Mouse (Mus musculus): ENCODE results near the gene Ctxn2.

- no peak for TF ChIP-seq CTCF (conservative IDR thresholded peaks at IDR 0.05 in 1 of 2, IDR thresholded peaks at IDR 0.05 in 1 of 2; ENCODE audit: low read depth in 2 of 2, low read length in 2 of 2)
- TF ChIP-seq POLR2A (IDR thresholded peaks at IDR 0.05; ENCODE audit: low read depth, low read length) = no peak
- no peak for TF ChIP-seq BHLHE40 (IDR thresholded peaks at IDR 0.05; ENCODE audit: low read depth, low read length)
- no peak for TF ChIP-seq E2F4 (IDR thresholded peaks at IDR 0.05; ENCODE audit: insufficient replicate concordance, low read depth, low read length)
- no peak for TF ChIP-seq EP300 (IDR thresholded peaks at IDR 0.05; ENCODE audit: low read length)
- TF ChIP-seq MAZ (IDR thresholded peaks at IDR 0.05; ENCODE audit: low read depth, low read length) = no peak
Observed at GRCm38 (mm10) chr2:125134113-125134512, 2.4 kb upstream of the Ctxn2 start.
